Mouse (Mus musculus): ENCODE measurements around the gene Ppfibp2. TPM values are rescaled to one million over a fixed set of nuclear protein-coding genes. Genes with fewer than 3 reads are reported as not detected.
A peak's percentile ranks its signal among the peaks of the same experiment; 100 is the strongest.

Ppfibp2 gene
- total RNA-seq, 4 experiments from 2014 or later = 7.6 to 10.9 (median 10.7) TPM

GRCm38 (mm10) chr7:107664063-107665056 lies 69.4 kb downstream of the Ppfibp2 start:
- DNase-seq (ENCODE audit: low spot score in 2 of 2) = no peak

GRCm38 (mm10) chr7:107665221-107665585 lies 70.2 kb downstream of the Ppfibp2 start:
- no peak for DNase-seq (ENCODE audit: low spot score in 2 of 2)

GRCm38 (mm10) chr7:107665586-107666261 lies 70.7 kb downstream of the Ppfibp2 start:
- DNase-seq (ENCODE audit: low spot score in 2 of 2) = peak; percentile 37 to 40

GRCm38 (mm10) chr7:107666262-107666902 lies 71.4 kb downstream of the Ppfibp2 start:
- no peak for DNase-seq (ENCODE audit: low spot score in 2 of 2)

GRCm38 (mm10) chr7:107668514-107668913 lies 73.5 kb downstream of the Ppfibp2 start:
- DNase-seq (ENCODE audit: low spot score in 2 of 2) = no peak

- no peak for DNase-seq (ENCODE audit: low spot score in 2 of 2)
Observed at GRCm38 (mm10) chr7:107675224-107675623, 80.2 kb downstream of the Ppfibp2 start.

GRCm38 (mm10) chr7:107680151-107680852 lies 85.3 kb downstream of the Ppfibp2 start:
- DNase-seq (ENCODE audit: low spot score in 2 of 2) = no peak

- no peak for DNase-seq (ENCODE audit: low spot score in 2 of 2)
Observed at GRCm38 (mm10) chr7:107681306-107681705, 86.3 kb downstream of the Ppfibp2 start.

- DNase-seq (ENCODE audit: low spot score in 2 of 2) = no peak
Observed at GRCm38 (mm10) chr7:107683162-107683561, 88.2 kb downstream of the Ppfibp2 start.

- no peak for DNase-seq (ENCODE audit: low spot score in 2 of 2)
Observed at GRCm38 (mm10) chr7:107683622-107684021, 88.6 kb downstream of the Ppfibp2 start.

GRCm38 (mm10) chr7:107685238-107685954 lies 90.4 kb downstream of the Ppfibp2 start:
- DNase-seq (ENCODE audit: low spot score in 2 of 2) = no peak

- no peak for DNase-seq (ENCODE audit: low spot score in 2 of 2)
Observed at GRCm38 (mm10) chr7:107685955-107686285, 90.9 kb downstream of the Ppfibp2 start.

- no peak for DNase-seq (ENCODE audit: low spot score in 2 of 2)
Observed at GRCm38 (mm10) chr7:107687412-107687811, 92.4 kb downstream of the Ppfibp2 start.

GRCm38 (mm10) chr7:107688040-107688439 lies 93.0 kb downstream of the Ppfibp2 start:
- no peak for DNase-seq (ENCODE audit: low spot score in 2 of 2)

GRCm38 (mm10) chr7:107690426-107691221 lies 95.6 kb downstream of the Ppfibp2 start:
- no peak for DNase-seq (ENCODE audit: low spot score in 2 of 2)

- DNase-seq (ENCODE audit: low spot score in 2 of 2) = no peak
Observed at GRCm38 (mm10) chr7:107691493-107691892, 96.5 kb downstream of the Ppfibp2 start.

- DNase-seq (ENCODE audit: low spot score in 2 of 2) = no peak
Observed at GRCm38 (mm10) chr7:107694254-107694947, 99.4 kb downstream of the Ppfibp2 start.

- DNase-seq (ENCODE audit: low spot score in 2 of 2) = no peak
Observed at GRCm38 (mm10) chr7:107697066-107697465, 102.1 kb downstream of the Ppfibp2 start.

- no peak for DNase-seq (ENCODE audit: low spot score in 2 of 2)
Observed at GRCm38 (mm10) chr7:107699926-107700325, 104.9 kb downstream of the Ppfibp2 start.

Data from layer of hippocampus, adult 8-10 months (tissue).